Mouse (Mus musculus): ENCODE measurements at regions not wholly inside any gene's neighbourhood (a gene's known extent, or its start where the extent isn't known, plus 50 kb on each side); places are given as distances from the start of the nearest gene placed in this dataset.
"Not testable (repeated sequence)": the region's sequence is repeated elsewhere in the genome, so short reads cannot be mapped to it uniquely, and the experiment has no call there.

DNA sequence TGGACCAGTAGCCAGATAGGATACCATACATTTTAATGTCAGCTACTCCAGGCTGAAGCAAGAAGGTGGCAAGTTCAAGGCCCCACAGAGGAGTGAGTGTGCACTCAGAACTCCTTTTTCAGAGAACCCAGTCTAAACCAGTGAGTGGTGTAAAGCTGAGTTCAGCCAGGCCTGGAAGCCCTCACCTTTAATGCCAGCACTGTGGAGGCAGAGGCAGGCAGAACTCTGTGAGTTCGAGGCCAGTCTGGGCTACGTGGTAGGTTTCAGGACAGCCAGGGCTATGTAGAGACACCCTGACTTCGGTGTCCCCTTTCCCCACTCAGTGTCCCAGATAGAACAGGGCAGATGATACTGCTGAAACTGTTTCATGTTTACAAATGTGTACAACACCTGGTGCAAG lies 157.4 kb upstream of the Rapgef5 start:
- Histone ChIP-seq H3K36me3 (ENCODE audit: control insufficient read depth, insufficient read depth, low read length, poor library complexity, severe bottlenecking) (no peaks in the 10 kb centered on the region), H3K27ac (ENCODE audit: insufficient read depth, low read depth, low read length, poor library complexity, severe bottlenecking) (no peak overlapping the region), H3K4me1 (ENCODE audit: control insufficient read depth in 2 of 2, insufficient read depth in 2 of 2, low read length in 2 of 2, poor library complexity in 1 of 2) (no peaks in the 10 kb centered on the region), H3K4me3 (ENCODE audit: insufficient read depth in 1 of 2, low read depth in 1 of 2, low read length in 2 of 2, poor library complexity in 1 of 2, severe bottlenecking in 1 of 2) (no peak overlapping the region), H3K9ac (ENCODE audit: insufficient read depth, low read depth, low read length, poor library complexity, severe bottlenecking) (no peak overlapping the region), H3K9me3 (ENCODE audit: control insufficient read depth, insufficient read depth, low read depth, low read length) (no peaks in the 10 kb centered on the region)
- TF ChIP-seq CHD2 (IDR thresholded peaks at IDR 0.05; ENCODE audit: low read depth, low read length) (no peak), ZC3H11A (IDR thresholded peaks at IDR 0.05; ENCODE audit: borderline replicate concordance, low read depth, low read length) (no peak), MAFK (IDR thresholded peaks at IDR 0.05; ENCODE audit: insufficient read depth, low read depth, low read length) (no peak), ZNF384 (IDR thresholded peaks at IDR 0.05; ENCODE audit: low read depth, low read length) (no peak), HCFC1 (IDR thresholded peaks at IDR 0.05; ENCODE audit: borderline replicate concordance, insufficient read depth, low read length) (no peak)
- no peak for DNase-seq (ENCODE audit: low read depth, low spot score)
- in situ Hi-C loops (cut with MboI; ENCODE audit: low sequenced_read_pairs in 2 of 2, unreplicated experiment in 2 of 2), result no loop called here

DNA sequence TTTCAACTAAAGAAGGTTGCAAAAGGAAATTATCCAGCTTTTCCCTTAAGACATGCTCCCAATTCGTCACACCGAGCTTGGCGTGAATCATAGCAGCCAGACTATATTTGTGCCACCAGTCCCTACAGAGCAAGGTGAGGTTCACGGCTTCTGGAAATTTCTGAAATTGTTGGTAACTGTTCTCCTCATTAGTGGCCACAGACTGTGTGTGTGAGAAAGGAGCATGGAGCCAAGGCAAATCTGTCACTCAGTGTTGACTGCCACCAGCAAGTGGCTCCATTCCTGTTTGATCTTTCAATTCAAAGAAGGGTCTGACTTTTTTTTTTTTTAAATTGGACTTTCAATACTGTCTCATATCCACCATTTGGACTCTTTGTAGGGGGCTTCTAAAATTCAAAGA lies 156.1 kb upstream of the Rapgef5 start:
- H3K4me1 ChIP-seq (ENCODE audit: control insufficient read depth in 2 of 2, insufficient read depth in 2 of 2, low read length in 2 of 2, poor library complexity in 1 of 2), result no peaks in the 10 kb centered on the region
- no peak for DNase-seq (ENCODE audit: low read depth, low spot score)
- H3K36me3 ChIP-seq (ENCODE audit: control insufficient read depth, insufficient read depth, low read length, poor library complexity, severe bottlenecking), result no peaks in the 10 kb centered on the region
- TF ChIP-seq CHD2 (IDR thresholded peaks at IDR 0.05; ENCODE audit: low read depth, low read length), result no peak
- TF ChIP-seq ZNF384 (IDR thresholded peaks at IDR 0.05; ENCODE audit: low read depth, low read length), result no peak
- no peak for TF ChIP-seq MAFK (IDR thresholded peaks at IDR 0.05; ENCODE audit: insufficient read depth, low read depth, low read length)
- no peak for TF ChIP-seq ZC3H11A (IDR thresholded peaks at IDR 0.05; ENCODE audit: borderline replicate concordance, low read depth, low read length)
- H3K4me3 ChIP-seq (ENCODE audit: insufficient read depth in 1 of 2, low read depth in 1 of 2, low read length in 2 of 2, poor library complexity in 1 of 2, severe bottlenecking in 1 of 2), result no peak overlapping the region
- no peaks in the 10 kb centered on the region for H3K9me3 ChIP-seq (ENCODE audit: control insufficient read depth, insufficient read depth, low read depth, low read length)
- no peak overlapping the region for H3K9ac ChIP-seq (ENCODE audit: insufficient read depth, low read depth, low read length, poor library complexity, severe bottlenecking)
- no peak overlapping the region for H3K27ac ChIP-seq (ENCODE audit: insufficient read depth, low read depth, low read length, poor library complexity, severe bottlenecking)
- in situ Hi-C loops (cut with MboI; ENCODE audit: low sequenced_read_pairs in 2 of 2, unreplicated experiment in 2 of 2), result no loop called here

DNA sequence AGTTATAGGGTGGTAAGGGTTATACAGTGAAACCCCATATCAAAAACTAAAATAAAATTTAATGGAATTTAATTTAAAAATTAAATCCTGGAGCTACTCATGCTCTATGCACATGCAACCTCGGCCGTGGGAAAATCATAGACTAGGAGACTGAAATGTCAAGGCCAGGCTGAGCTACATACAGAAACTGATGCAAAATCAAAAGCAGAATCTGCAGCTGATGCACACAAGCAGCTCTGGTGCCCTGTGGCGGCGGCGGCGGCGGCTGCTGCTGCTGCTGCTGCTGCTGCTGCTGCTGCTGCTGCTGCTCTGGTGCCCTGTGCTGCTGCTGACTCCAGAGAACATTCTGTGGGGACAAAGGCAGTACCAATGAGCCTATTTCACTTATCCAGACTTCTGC lies 154.5 kb upstream of the Rapgef5 start:
- H3K9me3 ChIP-seq (ENCODE audit: control insufficient read depth, insufficient read depth, low read depth, low read length), result no peaks in the 10 kb centered on the region
- no peak for TF ChIP-seq CHD2 (IDR thresholded peaks at IDR 0.05; ENCODE audit: low read depth, low read length)
- no peak for TF ChIP-seq MAFK (IDR thresholded peaks at IDR 0.05; ENCODE audit: insufficient read depth, low read depth, low read length)
- no peak for TF ChIP-seq ZNF384 (IDR thresholded peaks at IDR 0.05; ENCODE audit: low read depth, low read length)
- no peak for TF ChIP-seq ZC3H11A (IDR thresholded peaks at IDR 0.05; ENCODE audit: borderline replicate concordance, low read depth, low read length)
- no peak for TF ChIP-seq HCFC1 (IDR thresholded peaks at IDR 0.05; ENCODE audit: borderline replicate concordance, insufficient read depth, low read length)
- H3K4me3 ChIP-seq (ENCODE audit: insufficient read depth in 1 of 2, low read depth in 1 of 2, low read length in 2 of 2, poor library complexity in 1 of 2, severe bottlenecking in 1 of 2), result no peak overlapping the region
- H3K36me3 ChIP-seq (ENCODE audit: control insufficient read depth, insufficient read depth, low read length, poor library complexity, severe bottlenecking), result no peaks in the 10 kb centered on the region
- in situ Hi-C loops (cut with MboI; ENCODE audit: low sequenced_read_pairs in 2 of 2, unreplicated experiment in 2 of 2), result no loop called here
- H3K4me1 ChIP-seq (ENCODE audit: control insufficient read depth in 2 of 2, insufficient read depth in 2 of 2, low read length in 2 of 2, poor library complexity in 1 of 2), result no peaks in the 10 kb centered on the region
- no peak overlapping the region for H3K27ac ChIP-seq (ENCODE audit: insufficient read depth, low read depth, low read length, poor library complexity, severe bottlenecking)
- no peak for DNase-seq (ENCODE audit: low read depth, low spot score)
- H3K9ac ChIP-seq (ENCODE audit: insufficient read depth, low read depth, low read length, poor library complexity, severe bottlenecking), result no peak overlapping the region

DNA sequence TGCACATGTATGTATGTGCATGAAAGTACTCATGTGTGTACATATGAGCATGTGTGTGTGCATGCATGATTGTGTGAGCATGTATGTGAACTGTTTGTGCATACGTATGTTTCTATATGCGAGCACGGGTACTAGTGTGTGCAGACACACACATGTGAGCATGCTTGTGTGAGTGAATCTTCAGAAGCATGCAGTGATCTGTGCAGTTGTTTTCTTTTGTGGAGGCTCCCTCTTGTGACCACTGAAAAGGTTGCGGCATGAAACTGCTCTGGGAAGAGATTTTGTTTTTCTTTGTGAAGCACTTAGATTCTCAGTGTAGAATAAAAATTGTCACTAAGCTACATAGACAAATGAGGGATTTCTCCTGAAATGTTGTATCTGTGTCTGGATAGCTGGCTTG lies 152.8 kb upstream of the Rapgef5 start:
- H3K9ac ChIP-seq (ENCODE audit: insufficient read depth, low read depth, low read length, poor library complexity, severe bottlenecking); H3K36me3 ChIP-seq (ENCODE audit: control insufficient read depth, insufficient read depth, low read length, poor library complexity, severe bottlenecking); H3K4me1 ChIP-seq (ENCODE audit: control insufficient read depth in 2 of 2, insufficient read depth in 2 of 2, low read length in 2 of 2, poor library complexity in 1 of 2); DNase-seq (ENCODE audit: low read depth, low spot score); H3K4me3 ChIP-seq (ENCODE audit: insufficient read depth in 1 of 2, low read depth in 1 of 2, low read length in 2 of 2, poor library complexity in 1 of 2, severe bottlenecking in 1 of 2); in situ Hi-C loops (cut with MboI; ENCODE audit: low sequenced_read_pairs in 2 of 2, unreplicated experiment in 2 of 2); H3K27ac ChIP-seq (ENCODE audit: insufficient read depth, low read depth, low read length, poor library complexity, severe bottlenecking); H3K9me3 ChIP-seq (ENCODE audit: control insufficient read depth, insufficient read depth, low read depth, low read length): not testable (repeated sequence)

DNA sequence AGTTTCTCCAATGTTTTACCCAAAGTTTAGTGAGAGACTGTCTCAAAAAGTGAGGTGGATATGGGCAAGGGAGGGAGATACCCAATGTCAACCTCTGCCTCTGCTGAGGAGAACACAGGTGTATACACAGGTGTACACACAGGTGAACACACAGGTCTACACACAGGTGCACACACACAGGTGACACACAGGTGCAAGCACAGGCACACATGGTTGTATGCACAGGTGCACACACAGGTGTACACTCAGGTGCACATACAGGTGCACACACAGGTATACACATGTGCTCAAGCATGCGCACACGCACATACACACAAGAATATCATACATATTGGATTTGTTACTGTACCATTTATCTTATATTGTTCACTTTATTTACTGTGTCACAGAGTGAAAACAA lies 151.1 kb upstream of the Rapgef5 start:
- no peak overlapping the region for H3K27ac ChIP-seq (ENCODE audit: insufficient read depth, low read depth, low read length, poor library complexity, severe bottlenecking)
- H3K9ac ChIP-seq (ENCODE audit: insufficient read depth, low read depth, low read length, poor library complexity, severe bottlenecking), result no peak overlapping the region
- no peaks in the 10 kb centered on the region for H3K9me3 ChIP-seq (ENCODE audit: control insufficient read depth, insufficient read depth, low read depth, low read length)
- H3K4me1 ChIP-seq (ENCODE audit: control insufficient read depth in 2 of 2, insufficient read depth in 2 of 2, low read length in 2 of 2, poor library complexity in 1 of 2), result no peaks in the 10 kb centered on the region
- no peaks in the 10 kb centered on the region for H3K36me3 ChIP-seq (ENCODE audit: control insufficient read depth, insufficient read depth, low read length, poor library complexity, severe bottlenecking)
- in situ Hi-C loops (cut with MboI; ENCODE audit: low sequenced_read_pairs in 2 of 2, unreplicated experiment in 2 of 2), result no loop called here
- no peak for DNase-seq (ENCODE audit: low read depth, low spot score)
- H3K4me3 ChIP-seq (ENCODE audit: insufficient read depth in 1 of 2, low read depth in 1 of 2, low read length in 2 of 2, poor library complexity in 1 of 2, severe bottlenecking in 1 of 2), result no peak overlapping the region
- TF ChIP-seq MAFK (IDR thresholded peaks at IDR 0.05; ENCODE audit: insufficient read depth, low read depth, low read length) (no peak), HCFC1 (IDR thresholded peaks at IDR 0.05; ENCODE audit: borderline replicate concordance, insufficient read depth, low read length) (no peak), ZC3H11A (IDR thresholded peaks at IDR 0.05; ENCODE audit: borderline replicate concordance, low read depth, low read length) (no peak), CHD2 (IDR thresholded peaks at IDR 0.05; ENCODE audit: low read depth, low read length) (no peak), ZNF384 (IDR thresholded peaks at IDR 0.05; ENCODE audit: low read depth, low read length) (no peak)

All from ES-E14 (cell line).